Mouse (Mus musculus) adrenal gland, adult 2 months (tissue): ENCODE measurements around the gene Ncoa5. TPM values are rescaled to one million over a fixed set of nuclear protein-coding genes. Genes with fewer than 3 reads are reported as not detected.

Source experiments
- DNase-seq: peaks from one replicate; pipeline ENCODE4 v3.0.0; 2021
- polyA plus RNA-seq: library from polyadenylated mRNA; depleted of rRNA; stranded (reverse); fragments of >200 nt; gene quantifications from 2 replicates; pipeline ENCODE4 v1.2.3, GENCODE M21; 2012
- total RNA-seq, 2 experiments: library from RNA; stranded (reverse); gene quantifications; 2 replicates each; pipeline ENCODE4 v1.2.3; 2021

The Ncoa5 gene
- total and polyA plus RNA-seq, 3 experiments = 21.0 to 37.6 (median 22.3) TPM

DNA sequence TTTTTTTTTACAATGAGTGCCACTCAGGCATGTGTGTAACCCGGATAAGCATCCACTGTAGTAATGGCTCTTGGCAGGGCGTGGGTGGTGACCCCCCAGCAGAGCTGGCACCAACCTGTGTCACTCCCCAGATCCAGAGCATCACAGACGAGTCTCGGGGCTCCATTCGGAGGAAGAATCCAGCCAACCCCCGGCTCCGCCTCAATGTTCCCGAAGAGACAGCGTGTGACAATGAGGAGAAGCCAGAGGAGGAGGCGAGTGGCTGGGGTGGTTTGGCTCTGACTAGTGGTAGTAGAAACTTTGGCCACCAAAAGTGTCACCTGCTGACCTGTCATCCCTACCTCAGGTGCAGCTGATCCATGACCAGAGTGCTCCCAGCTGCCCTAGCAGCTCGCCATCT is 38.7 kb downstream of the Ncoa5 start:
- no peak for DNase-seq

- no peak for DNase-seq
Measured at GRCm38 (mm10) chr2:164994659-164995428, 39.8 kb downstream of the Ncoa5 start.

- DNase-seq = no peak
Measured at GRCm38 (mm10) chr2:164994156-164994555, 40.5 kb downstream of the Ncoa5 start.

DNA sequence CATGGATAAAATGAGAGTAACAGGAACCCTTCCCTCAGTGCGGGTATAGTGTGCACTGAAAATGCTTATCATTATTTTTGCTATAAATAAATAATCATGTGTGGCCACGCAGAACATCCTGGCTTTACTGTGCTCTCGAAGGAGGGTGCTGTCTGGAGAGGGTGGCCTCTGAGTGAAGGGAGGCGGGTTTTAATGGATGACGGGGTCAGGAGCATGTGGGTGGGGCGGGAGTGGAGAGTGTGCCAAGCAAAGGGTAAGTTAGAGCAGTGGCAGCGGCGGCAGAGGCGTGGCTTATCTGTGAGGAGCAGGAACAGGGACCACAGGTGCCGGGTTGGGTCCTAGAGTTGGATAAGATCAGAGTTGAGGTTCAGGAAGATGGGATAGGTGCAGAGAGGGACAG is 42.9 kb downstream of the Ncoa5 start:
- no peak for DNase-seq

DNA sequence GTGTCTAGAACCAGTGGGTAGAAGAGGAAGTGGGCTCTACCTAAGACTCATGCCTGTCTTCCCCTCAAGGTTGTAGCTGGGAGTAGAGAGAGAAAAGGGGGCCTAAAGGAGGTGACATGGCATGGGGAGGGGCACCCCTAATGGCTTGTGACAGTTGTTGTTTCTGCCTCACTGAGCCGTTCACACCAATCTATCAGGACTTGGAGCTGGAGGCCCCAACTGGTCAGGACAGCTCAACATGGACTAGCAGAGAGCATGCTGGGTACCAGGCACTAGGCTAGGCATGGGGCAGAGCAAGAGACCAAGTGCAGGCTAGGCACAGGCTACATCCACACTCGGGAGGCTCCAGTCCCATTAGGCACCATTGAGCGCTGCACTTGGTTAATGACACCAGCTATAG is 43.6 kb downstream of the Ncoa5 start:
- no peak for DNase-seq

DNA sequence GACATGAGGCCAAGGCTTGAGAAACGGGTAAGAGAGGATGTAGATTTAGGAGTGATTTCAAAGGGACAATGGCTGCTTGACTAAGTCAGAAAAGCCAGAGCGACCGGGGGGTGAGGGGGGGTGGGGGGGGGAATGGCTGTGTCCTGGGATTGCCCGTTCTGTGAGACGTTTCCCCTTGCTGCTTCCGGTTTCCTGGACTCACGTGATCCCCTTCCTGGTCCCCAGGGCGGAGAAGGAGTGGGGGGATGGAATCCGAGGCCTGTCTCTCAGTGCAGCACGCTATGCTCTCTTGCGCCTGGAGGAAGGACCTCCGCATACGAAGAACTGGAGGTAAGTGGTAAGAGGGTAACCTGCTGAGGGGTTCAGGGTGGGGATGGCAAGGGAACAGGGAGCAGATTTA is 45.9 kb downstream of the Ncoa5 start:
- no peak for DNase-seq

DNA sequence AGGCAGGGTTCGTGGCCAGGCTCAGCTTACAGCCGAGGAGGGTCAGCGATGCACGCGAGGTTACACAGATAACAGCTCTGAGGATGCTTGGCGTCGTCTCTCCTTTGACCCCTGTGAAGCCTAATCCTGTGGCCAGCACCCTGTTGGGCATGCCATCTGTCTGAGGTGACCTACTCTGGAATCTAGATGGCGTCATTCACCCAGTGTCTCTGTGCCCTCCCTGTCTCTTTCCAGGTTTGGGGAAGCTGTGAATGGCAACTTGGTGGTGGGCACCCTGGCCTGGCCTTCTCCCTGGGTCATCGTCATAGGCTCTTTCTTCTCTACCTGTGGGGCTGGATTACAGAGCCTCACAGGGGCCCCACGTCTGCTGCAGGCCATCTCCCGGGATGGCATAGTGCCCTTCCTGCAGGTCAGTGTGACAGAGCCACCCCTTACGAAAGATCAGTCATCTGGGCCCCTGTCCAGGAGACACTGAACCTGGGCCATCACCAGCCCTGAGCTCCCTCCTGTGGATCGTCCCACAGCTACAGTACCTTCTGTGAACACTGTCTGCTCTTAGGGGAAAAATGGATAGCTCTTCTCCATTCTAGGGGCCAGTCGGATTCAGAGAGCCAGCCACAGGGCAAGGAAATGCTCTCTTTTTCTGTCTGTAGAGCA is 48.2 kb downstream of the Ncoa5 start:
- DNase-seq = no peak

- DNase-seq = no peak
Measured at GRCm38 (mm10) chr2:164985962-164986361, 48.7 kb downstream of the Ncoa5 start.

DNA sequence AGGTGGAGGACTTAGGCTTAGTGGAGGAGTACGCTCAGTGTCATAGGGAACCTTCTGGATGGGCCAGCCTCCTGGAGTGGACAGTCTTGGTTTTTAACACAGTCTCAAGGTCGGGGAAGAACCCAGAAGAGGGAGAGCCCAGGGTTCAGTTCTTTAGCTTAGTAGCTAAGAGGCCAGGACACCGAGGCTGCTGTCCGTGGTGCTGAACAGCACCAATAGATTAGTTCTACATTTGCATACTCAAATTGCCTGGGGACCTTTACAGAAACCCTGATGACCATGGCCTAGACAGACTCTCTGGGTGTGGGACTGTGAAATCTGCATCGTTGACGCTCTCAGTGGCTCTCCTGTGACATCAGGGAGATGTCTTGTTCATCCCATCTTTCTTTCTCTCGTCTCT is 54.9 kb downstream of the Ncoa5 start:
- DNase-seq = peak; percentile 41

GRCm38 (mm10) chr2:164975611-164976010 is 59.1 kb downstream of the Ncoa5 start:
- DNase-seq = no peak

GRCm38 (mm10) chr2:164972646-164973045 is 62.0 kb downstream of the Ncoa5 start:
- DNase-seq = no peak

GRCm38 (mm10) chr2:164970631-164971196 is 64.0 kb downstream of the Ncoa5 start:
- no peak for DNase-seq

DNA sequence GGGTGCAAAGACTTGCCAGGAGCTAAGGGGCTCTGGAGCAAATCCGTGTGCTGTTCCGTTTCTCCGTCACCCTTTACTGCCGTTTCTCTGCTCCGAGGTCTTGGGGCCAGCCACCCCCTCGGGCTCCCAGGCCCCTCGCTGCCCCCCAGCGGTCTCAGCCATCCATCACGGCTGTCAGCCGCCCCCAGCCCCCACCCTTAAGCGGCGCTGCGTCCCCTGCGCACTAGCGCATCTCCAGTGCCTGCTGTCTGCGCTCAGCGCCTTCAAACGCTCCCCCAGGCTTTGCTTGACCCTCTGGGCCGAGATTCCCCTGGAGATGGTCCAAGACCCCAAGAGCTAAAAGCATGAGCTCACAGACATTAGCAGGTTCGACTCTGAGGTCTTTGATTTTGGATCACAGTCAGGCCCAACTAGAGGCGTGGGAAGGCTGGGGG is 65.3 kb downstream of the Ncoa5 start:
- no peak for DNase-seq

DNA sequence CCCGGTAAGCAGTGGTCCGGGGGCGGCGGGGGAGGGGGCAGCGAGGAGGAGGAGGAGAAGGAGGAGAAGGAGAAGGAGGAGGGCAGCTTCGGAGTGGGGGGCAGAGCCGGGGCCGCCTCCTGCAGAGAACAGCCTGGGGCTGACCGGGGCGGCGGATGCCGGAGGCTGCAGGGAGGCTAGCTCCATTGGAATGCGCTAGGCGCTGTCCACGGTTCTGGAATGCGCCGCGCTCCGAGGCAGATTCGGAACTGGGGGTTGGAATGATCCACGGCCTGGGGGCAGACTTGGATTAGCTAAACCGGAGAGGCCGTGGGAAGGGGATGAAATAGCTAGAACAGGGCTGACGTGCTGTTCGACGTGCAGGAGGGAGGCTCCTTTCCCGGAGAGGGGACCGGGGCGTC is 66.2 kb downstream of the Ncoa5 start:
- DNase-seq = peak; percentile 79

- DNase-seq = no peak
Measured at GRCm38 (mm10) chr2:164967761-164968440, 66.8 kb downstream of the Ncoa5 start.

- no peak for DNase-seq
Measured at GRCm38 (mm10) chr2:164967193-164967592, 67.5 kb downstream of the Ncoa5 start.

DNA sequence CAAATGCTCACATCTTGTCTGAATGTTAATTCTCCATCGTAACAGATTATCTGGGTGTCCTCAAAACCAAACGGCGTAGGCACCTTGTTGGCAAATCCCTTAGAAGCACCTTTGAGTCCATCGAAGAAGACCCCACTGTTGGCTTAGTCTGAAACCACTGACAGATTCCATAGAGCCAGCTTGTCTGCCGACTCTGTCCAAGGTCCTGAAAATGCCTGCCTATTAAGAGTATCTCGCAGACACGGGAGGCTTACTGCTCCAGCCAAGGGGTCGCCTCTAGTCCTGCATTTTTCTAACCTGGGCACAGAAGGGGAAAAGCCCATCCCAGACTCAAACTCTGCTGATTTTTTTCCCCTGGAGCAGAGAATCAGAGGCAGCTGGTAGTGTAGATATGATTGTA is 68.3 kb downstream of the Ncoa5 start:
- no peak for DNase-seq

- no peak for DNase-seq
Measured at GRCm38 (mm10) chr2:164964981-164965380, 69.7 kb downstream of the Ncoa5 start.

- no peak for DNase-seq
Measured at GRCm38 (mm10) chr2:164964242-164964894, 70.3 kb downstream of the Ncoa5 start.

- no peak for DNase-seq
Measured at GRCm38 (mm10) chr2:164962183-164962580, 72.5 kb downstream of the Ncoa5 start.

- DNase-seq = peak; percentile 81
Measured at GRCm38 (mm10) chr2:164961506-164962182, 73.0 kb downstream of the Ncoa5 start.
